Mouse (Mus musculus): ENCODE measurements around the gene Mcam. TPM values are rescaled to one million over a fixed set of nuclear protein-coding genes. Genes with fewer than 3 reads are reported as not detected.

The Mcam gene
- total RNA-seq, 4 experiments from 2014 or later, result 12.0 to 15.2 (median 13.9) TPM

Other genes starting within 250 kb of the Mcam start
- 1,000 to 10,000 TPM in 2 of 4 experiments, 100 to 1,000 TPM in 2; 845 to 4,044 (median 2,168) TPM for gene Thy1, start 91.1 kb upstream of the Mcam start, total RNA-seq (2022)
- 100 to 1,000 TPM; 118 to 172 (median 123) TPM for gene Usp2, start 67.4 kb upstream of the Mcam start, total RNA-seq (2022)
- 1 to 10 TPM in 2 of 4 experiments, under 1 TPM in 2; 0.30 to 3.6 (median 0.95) TPM for gene Mfrp, start 32.7 kb upstream of the Mcam start, total RNA-seq (2022)
- 10 to 100 TPM; 24.1 to 32.7 (median 26.3) TPM for gene C1qtnf5, start 27.2 kb upstream of the Mcam start, total RNA-seq (2022)
- under 1 TPM in 2 of 4 experiments, not detected in 2; 0.67 to 0.78 TPM for gene Gm49380, start 21.0 kb upstream of the Mcam start, total RNA-seq (2022)
- 10 to 100 TPM; 26.9 to 33.4 (median 30.6) TPM for gene Rnf26, start 21.0 kb upstream of the Mcam start, total RNA-seq (2022)
- 10 to 100 TPM; 48.8 to 55.0 (median 52.5) TPM for gene Cbl, start 99.6 kb downstream of the Mcam start, total RNA-seq (2022)
- 1 to 10 TPM; 1.6 to 3.9 (median 3.4) TPM for gene Ccdc153, start 106.2 kb downstream of the Mcam start, total RNA-seq (2022)
- under 1 TPM; 0.38 to 0.76 (median 0.67) TPM for gene Pdzd3, start 117.0 kb downstream of the Mcam start, total RNA-seq (2022)
- gene Nlrx1, start 134.1 kb downstream of the Mcam start, total RNA-seq (2022), result 10 to 100 TPM; 10.6 to 13.8 (median 11.8) TPM
- 10 to 100 TPM; 57.0 to 65.5 (median 58.8) TPM for gene Abcg4, start 154.1 kb downstream of the Mcam start, total RNA-seq (2022)
- 10 to 100 TPM; 30.2 to 34.9 (median 33.3) TPM for gene Hinfp, start 171.2 kb downstream of the Mcam start, total RNA-seq (2022)
- 100 to 1,000 TPM; 201 to 282 (median 245) TPM for gene C2cd2l, start 185.8 kb downstream of the Mcam start, total RNA-seq (2022)
- gene Dpagt1, start 191.6 kb downstream of the Mcam start, total RNA-seq (2022), result 10 to 100 TPM; 15.2 to 16.9 (median 16.5) TPM
- gene H2afx, start 200.2 kb downstream of the Mcam start, total RNA-seq (2022), result 10 to 100 TPM; 45.6 to 48.7 (median 47.8) TPM
- gene Hmbs, start 209.8 kb downstream of the Mcam start, total RNA-seq (2022), result 10 to 100 TPM; 19.4 to 21.5 (median 20.4) TPM
- 10 to 100 TPM; 61.9 to 66.7 (median 63.5) TPM for gene Vps11, start 227.2 kb downstream of the Mcam start, total RNA-seq (2022)
- gene Hyou1, start 245.0 kb downstream of the Mcam start, total RNA-seq (2022), result 100 to 1,000 TPM; 106 to 115 (median 112) TPM